Mouse (Mus musculus) adrenal gland, postnatal 0 days (tissue): ENCODE results near the gene Htra3. TPM values are rescaled to one million over a fixed set of nuclear protein-coding genes. Genes with fewer than 3 reads are reported as not detected.

Experiments
- polyA plus RNA-seq: library from polyadenylated mRNA; unstranded; fragments of >200 nt; fragmentation: Nextera tagmentation; extraction: Ambion mirVana; gene quantifications from 2 replicates; pipeline ENCODE4 v1.2.1, GENCODE M21; 2015

Gene Htra3
- polyA plus RNA-seq, result 64.1 and 76.8 TPM in 2 replicates

DNA sequence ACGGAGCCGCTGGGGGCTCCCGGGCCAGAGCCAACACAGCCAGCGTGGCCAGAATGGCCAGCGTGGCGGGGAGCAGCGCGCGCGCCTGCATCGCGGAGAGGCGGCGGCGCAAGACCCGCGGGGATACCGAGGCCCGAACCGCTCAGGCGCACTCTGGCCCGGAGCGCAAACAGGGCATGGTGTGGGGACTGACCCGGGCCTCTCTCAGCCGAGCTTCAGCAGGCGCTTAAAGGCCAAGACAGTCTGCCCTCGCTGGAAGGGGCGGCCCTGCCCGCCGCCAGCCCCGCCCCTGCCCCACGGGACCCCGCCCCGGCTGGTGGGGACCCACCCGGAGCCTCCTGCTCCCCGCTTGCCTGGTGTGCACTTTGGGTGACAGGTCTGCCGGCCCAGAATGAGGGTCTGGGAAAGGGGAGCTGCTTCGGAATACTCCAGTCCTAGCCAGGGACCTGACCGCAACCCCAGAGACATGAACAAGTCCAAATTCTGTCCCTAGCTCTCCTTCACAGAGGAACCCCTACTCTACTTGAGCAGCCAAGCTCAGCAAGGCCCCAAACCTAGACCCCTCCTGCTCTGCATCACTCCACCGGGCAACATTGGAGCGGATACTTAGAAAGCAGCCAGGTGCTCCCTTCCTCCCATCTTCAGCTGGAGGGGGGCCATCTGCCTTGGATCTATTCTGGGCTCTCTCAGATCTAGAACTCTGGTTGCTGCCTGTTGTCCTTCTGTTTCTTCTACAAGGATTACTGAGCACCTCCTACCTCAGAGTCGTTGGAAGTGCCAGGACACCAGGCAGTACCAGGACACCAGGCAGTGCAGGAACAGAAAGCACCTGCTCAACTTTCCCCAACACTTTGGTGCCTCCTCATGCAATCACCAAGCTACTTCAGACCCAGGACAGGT lies at the start of gene Htra3:
Htra3 (minus strand) TSS at position 527 of the 900 bp plus-strand sequence.

Other genes starting within 250 kb of the Htra3 start
- 9.1 and 9.4 TPM in 2 replicates for gene Cpz, start 154.1 kb downstream of the Htra3 start, polyA plus RNA-seq
- gene Trmt44, start 104.7 kb downstream of the Htra3 start, polyA plus RNA-seq, result 2.8 and 4.1 TPM in 2 replicates
- gene Acox3, start 96.7 kb downstream of the Htra3 start, polyA plus RNA-seq, result 12.0 and 23.5 TPM in 2 replicates
- gene Sh3tc1, start 60.2 kb upstream of the Htra3 start, polyA plus RNA-seq, result 4.3 and 7.5 TPM in 2 replicates
- 4.1 and 5.4 TPM in 2 replicates for gene Ablim2, start 78.1 kb upstream of the Htra3 start, polyA plus RNA-seq
- 13.4 and 18.5 TPM in 2 replicates for gene Afap1, start 213.5 kb upstream of the Htra3 start, polyA plus RNA-seq